Mouse (Mus musculus): Measurements from ENCODE around the gene Adgrg3. TPM values are rescaled to one million over a fixed set of nuclear protein-coding genes. Genes with fewer than 3 reads are reported as not detected.

Adgrg3 gene
- total and polyA plus RNA-seq, 3 experiments: 0.08 TPM; not detected in 2

GRCm38 (mm10) chr8:94990598-94991453 is 26.7 kb upstream of the Adgrg3 start:
- H3K27me3 ChIP-seq (ENCODE audit: control insufficient read depth in 1 of 2, insufficient read depth in 2 of 2, low read length in 2 of 2): no peaks in the 10 kb centered on the region
- no peak overlapping the region for H3K27ac ChIP-seq (ENCODE audit: control insufficient read depth, low read depth, low read length)
- H3K9me3 ChIP-seq (replicated peaks; ENCODE audit: insufficient read depth, low read length): no peaks in the 10 kb centered on the region
- DNase-seq (ENCODE audit: low read depth, low spot score): no peak
- no peak overlapping the region for H3K9ac ChIP-seq (ENCODE audit: control insufficient read depth, low read depth, low read length, poor library complexity, severe bottlenecking)
- H3K36me3 ChIP-seq (ENCODE audit: control insufficient read depth in 1 of 2, insufficient read depth in 2 of 2, low read length in 2 of 2): no peaks in the 10 kb centered on the region; a peak in 1 of 4 replicates
- no peaks in the 10 kb centered on the region for H3K79me2 ChIP-seq (ENCODE audit: control insufficient read depth, insufficient read depth, low read length, poor library complexity)
- TF ChIP-seq KAT2A (conservative IDR thresholded peaks at IDR 0.05; ENCODE audit: low read depth, low read length) (no peak), SMC3 (IDR thresholded peaks at IDR 0.05; ENCODE audit: low read depth, low read length) (no peak), EP300 (IDR thresholded peaks at IDR 0.05; ENCODE audit: low read depth in 1 of 2, low read length in 2 of 2) (no peak), RCOR1 (IDR thresholded peaks at IDR 0.05; ENCODE audit: low read depth, low read length) (no peak), ELF1 (IDR thresholded peaks at IDR 0.05; ENCODE audit: low read depth, low read length) (no peak), UBTF (IDR thresholded peaks at IDR 0.05; ENCODE audit: borderline replicate concordance, insufficient read depth, low read depth, low read length) (no peak), NELFE (IDR thresholded peaks at IDR 0.05; ENCODE audit: low read depth, low read length) (no peak), TAL1 (IDR thresholded peaks at IDR 0.05; ENCODE audit: low read length) (no peak), ZKSCAN1 (IDR thresholded peaks at IDR 0.05; ENCODE audit: low read depth, low read length) (no peak), MXI1 (IDR thresholded peaks at IDR 0.05; ENCODE audit: low read depth, low read length) (no peak)
- H3K4me3 ChIP-seq (ENCODE audit: control insufficient read depth in 1 of 2, insufficient read depth in 1 of 2, low read depth in 2 of 2, low read length in 2 of 2): no peak overlapping the region
- peaks cover 0 to 2% of the 10 kb centered on the region in 2 experiments; a peak in 1 of 4 replicates for H3K4me1 ChIP-seq (ENCODE audit: control insufficient read depth in 1 of 2, insufficient read depth in 2 of 2, low read length in 2 of 2)

GRCm38 (mm10) chr8:94991454-94991994 is 26.0 kb upstream of the Adgrg3 start:
- Histone ChIP-seq H3K4me3 (ENCODE audit: control insufficient read depth in 1 of 2, insufficient read depth in 1 of 2, low read depth in 2 of 2, low read length in 2 of 2) (no peak overlapping the region), H3K36me3 (ENCODE audit: control insufficient read depth in 1 of 2, insufficient read depth in 2 of 2, low read length in 2 of 2) (no peaks in the 10 kb centered on the region; a peak in 1 of 4 replicates), H3K27me3 (ENCODE audit: control insufficient read depth in 1 of 2, insufficient read depth in 2 of 2, low read length in 2 of 2) (no peaks in the 10 kb centered on the region), H3K27ac (ENCODE audit: control insufficient read depth, low read depth, low read length) (no peak overlapping the region), H3K9ac (ENCODE audit: control insufficient read depth, low read depth, low read length, poor library complexity, severe bottlenecking) (no peak overlapping the region), H3K9me3 (replicated peaks; ENCODE audit: insufficient read depth, low read length) (no peaks in the 10 kb centered on the region), H3K79me2 (ENCODE audit: control insufficient read depth, insufficient read depth, low read length, poor library complexity) (no peaks in the 10 kb centered on the region), H3K4me1 (ENCODE audit: control insufficient read depth in 1 of 2, insufficient read depth in 2 of 2, low read length in 2 of 2) (peaks cover 0 to 3% of the 10 kb centered on the region in 2 experiments; a peak in 1 of 4 replicates)
- no peak for DNase-seq (ENCODE audit: low read depth, low spot score)
- no peak for TF ChIP-seq USF1 (IDR thresholded peaks at IDR 0.05; ENCODE audit: low read depth, low read length)
- TF ChIP-seq HCFC1 (IDR thresholded peaks at IDR 0.05; ENCODE audit: low read depth, low read length): no peak
- TF ChIP-seq ZMIZ1 (IDR thresholded peaks at IDR 0.05; ENCODE audit: low read depth, low read length): no peak
- TF ChIP-seq UBTF (IDR thresholded peaks at IDR 0.05; ENCODE audit: borderline replicate concordance, insufficient read depth, low read depth, low read length): no peak
- no peak for TF ChIP-seq POLR2A (IDR thresholded peaks at IDR 0.05; ENCODE audit: control insufficient read depth in 1 of 2, insufficient read depth in 1 of 2, low read depth in 1 of 2, low read length in 2 of 2, poor library complexity in 1 of 2)
- no peak for TF ChIP-seq TBP (IDR thresholded peaks at IDR 0.05; ENCODE audit: low read depth, low read length)
- TF ChIP-seq TCF12 (IDR thresholded peaks at IDR 0.05; ENCODE audit: low read depth, low read length): no peak
- TF ChIP-seq POLR2AphosphoS5 (IDR thresholded peaks at IDR 0.05; ENCODE audit: borderline replicate concordance, low read depth, low read length): no peak
- no peak for TF ChIP-seq GABPA (IDR thresholded peaks at IDR 0.05; ENCODE audit: low read depth, low read length)
- no peak for TF ChIP-seq NELFE (IDR thresholded peaks at IDR 0.05; ENCODE audit: low read depth, low read length)
- TF ChIP-seq MYC (IDR thresholded peaks at IDR 0.05; ENCODE audit: low read depth, low read length): no peak
- TF ChIP-seq ZC3H11A (IDR thresholded peaks at IDR 0.05; ENCODE audit: low read depth, low read length): no peak
- no peak for TF ChIP-seq ZKSCAN1 (IDR thresholded peaks at IDR 0.05; ENCODE audit: low read depth, low read length)
- no peak for TF ChIP-seq JUND (IDR thresholded peaks at IDR 0.05; ENCODE audit: low read depth, low read length)
- no peak for TF ChIP-seq MEF2A (IDR thresholded peaks at IDR 0.05; ENCODE audit: extremely low read depth, insufficient replicate concordance, low read depth, low read length, poor library complexity, severe bottlenecking)
